Mouse (Mus musculus): ENCODE results near the gene Hira. TPM values are rescaled to one million over a fixed set of nuclear protein-coding genes. Genes with fewer than 3 reads are reported as not detected.
A peak's percentile ranks its signal among the peaks of the same experiment; 100 is the strongest.
"Not testable (repeated sequence)": the region's sequence is repeated elsewhere in the genome, so short reads cannot be mapped to it uniquely, and the experiment has no call there.

Gene Hira
- polyA plus RNA-seq, 2 experiments = 4.9 to 23.2 TPM

DNA sequence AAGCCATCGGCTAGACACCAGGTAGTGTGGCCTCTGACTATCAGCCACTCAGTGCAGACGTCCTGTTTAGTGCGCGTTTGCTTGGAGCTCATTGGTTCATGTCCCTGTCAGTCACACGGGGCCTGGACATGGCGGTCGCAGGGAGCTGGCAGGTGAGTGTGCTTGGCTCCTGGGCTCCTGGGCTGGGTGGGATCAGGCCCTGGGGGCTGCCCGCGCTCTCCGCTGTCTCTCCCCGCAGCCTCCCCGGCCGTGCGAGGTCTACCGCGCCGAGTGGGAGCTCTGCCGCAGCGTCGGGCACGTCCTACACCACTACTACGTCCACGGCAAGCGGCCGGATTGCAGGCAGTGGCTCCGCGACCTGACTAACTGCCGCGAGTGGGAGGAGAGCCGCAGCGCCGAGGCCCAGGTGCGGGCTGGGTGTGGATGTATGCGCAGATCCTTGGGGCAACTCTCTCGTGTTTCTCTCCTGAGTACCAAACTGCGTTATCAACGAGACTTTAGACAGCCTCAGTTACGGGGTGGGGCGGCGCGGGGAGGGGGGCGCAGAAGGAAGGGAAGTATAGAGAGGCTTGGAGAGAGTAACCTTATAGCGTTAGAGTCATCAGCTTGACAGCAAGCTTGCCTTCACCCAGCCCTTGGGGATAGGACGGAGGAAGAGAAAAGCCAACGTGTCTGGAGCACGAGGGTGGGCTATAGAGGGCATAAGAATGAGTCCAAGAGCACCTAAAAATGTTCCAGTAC lies 40.2 kb upstream of the Hira start, which contains the start of the genes 2510002D24Rik and Gm28539:
2510002D24Rik (plus strand) TSS at position 111 of the 741 bp plus-strand sequence.
Gm28539 (plus strand) TSS at position 117 of the 741 bp plus-strand sequence.
- Histone ChIP-seq H3K4me2 (ENCODE audit: low read depth) (peak within 1 kb of the TSS; percentile 84), H3K4me1 (replicated peaks; ENCODE audit: control insufficient read depth in 2 of 2, insufficient read depth in 2 of 2, low read length in 1 of 2) (peaks cover 0 to 6% of the 10 kb centered on the region in 2 experiments), H3K4me3 (ENCODE audit: insufficient read depth in 1 of 2, low read depth in 2 of 2, low read length in 2 of 2) (peak within 1 kb of the TSS; percentile 68), H3K36me3 (replicated peaks; ENCODE audit: control insufficient read depth, insufficient read depth, low read depth) (peaks cover 19% of the 10 kb centered on the region), H3K9ac (replicated peaks) (peak within 1 kb of the TSS; percentile 88), H3K27ac (peak within 1 kb of the TSS; percentile 14; the same call in 1 of the 2 replicates), H3K27me3 (ENCODE audit: control insufficient read depth, insufficient read depth, low read length) (no peaks in the 10 kb centered on the region), H3K9me3 (ENCODE audit: control insufficient read depth, low read length) (no peaks in the 10 kb centered on the region)
- ATAC-seq (ENCODE audit: insufficient read depth) = peak; percentile 98
- no peak for TF ChIP-seq CTCF (IDR thresholded peaks at IDR 0.05; ENCODE audit: low read depth)
- no peak for TF ChIP-seq EP300 (IDR thresholded peaks at IDR 0.05; ENCODE audit: low read depth)
- peak; percentile 88 to 90 (median 90) for DNase-seq (ENCODE audit: low read depth in 3 of 3, low spot score in 3 of 3)
- WGBS (ENCODE audit: insufficient replicate concordance) = under 1% methylated on average over 46 of the region's 46 CpGs

DNA sequence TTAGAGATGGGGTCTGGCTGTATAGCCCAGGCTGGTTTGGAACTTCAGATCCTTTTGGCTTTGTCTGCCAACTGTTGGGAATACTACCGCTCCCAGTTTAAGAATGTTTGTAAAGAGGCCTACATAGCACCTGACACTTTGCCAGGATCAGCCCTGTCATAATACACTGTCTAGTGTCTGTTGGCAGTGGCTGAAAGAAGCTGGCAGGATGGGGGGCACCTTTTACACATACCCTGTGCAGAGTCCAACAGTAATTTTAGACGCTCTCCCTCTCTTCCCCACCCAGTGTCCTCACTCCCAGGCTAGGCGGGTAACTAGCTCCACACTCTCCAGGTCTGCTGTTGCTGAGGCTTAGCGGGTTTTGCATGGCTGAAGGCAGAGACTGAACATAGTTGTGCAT lies 38.5 kb upstream of the Hira start:
- 90% methylated on average over 4 of the region's 4 CpGs for WGBS (ENCODE audit: insufficient replicate concordance)
- H3K4me2 ChIP-seq (ENCODE audit: low read depth) = no peak overlapping the region

DNA sequence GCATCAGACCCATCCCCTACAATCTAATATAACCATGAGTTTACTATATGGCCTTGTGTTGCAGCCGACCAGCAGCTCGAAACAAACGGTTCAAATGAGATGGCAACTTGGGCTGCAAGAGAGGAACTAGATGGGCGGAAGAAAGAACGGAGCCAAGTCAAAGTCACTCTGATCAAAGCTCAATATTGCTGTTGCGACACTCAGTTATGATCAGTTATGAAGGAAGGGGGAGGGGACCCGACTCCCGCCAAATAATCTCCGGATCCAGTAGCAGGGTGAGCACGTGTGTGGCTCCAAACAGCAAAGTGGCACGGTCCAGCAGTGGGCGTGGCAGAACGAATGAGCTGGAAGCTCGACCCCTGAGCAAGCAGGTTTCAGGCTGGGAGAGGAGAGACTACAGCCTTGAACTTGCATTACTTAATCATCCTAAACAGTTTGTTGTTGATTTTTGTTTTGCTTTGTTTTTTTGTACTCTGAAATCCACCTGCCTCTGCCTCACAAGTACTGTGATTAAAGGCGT lies 30.5 kb upstream of the Hira start:
- Histone ChIP-seq H3K4me3 (ENCODE audit: insufficient read depth in 1 of 2, low read depth in 2 of 2, low read length in 2 of 2) (no peak overlapping the region), H3K27ac (no peak overlapping the region), H3K4me2 (ENCODE audit: low read depth) (no peak overlapping the region), H3K9me3 (ENCODE audit: control insufficient read depth, low read length) (no peaks in the 10 kb centered on the region), H3K36me3 (replicated peaks; ENCODE audit: control insufficient read depth, insufficient read depth, low read depth) (no peaks in the 10 kb centered on the region), H3K4me1 (replicated peaks; ENCODE audit: control insufficient read depth in 2 of 2, insufficient read depth in 2 of 2, low read length in 1 of 2) (no peaks in the 10 kb centered on the region), H3K9ac (replicated peaks) (no peak overlapping the region), H3K27me3 (ENCODE audit: control insufficient read depth, insufficient read depth, low read length) (no peaks in the 10 kb centered on the region)
- no peak for ATAC-seq (ENCODE audit: insufficient read depth)
- no peak for DNase-seq (ENCODE audit: low read depth in 3 of 3, low spot score in 3 of 3)
- TF ChIP-seq EP300 (IDR thresholded peaks at IDR 0.05; ENCODE audit: low read depth) (no peak), CTCF (IDR thresholded peaks at IDR 0.05; ENCODE audit: low read depth) (no peak)
- WGBS (ENCODE audit: insufficient replicate concordance) = 71% methylated on average over 15 of the region's 15 CpGs

More for the DNA sequence above, 38.5 kb upstream of the Hira start:
- Histone ChIP-seq H3K9me3 (ENCODE audit: control insufficient read depth, low read length) (no peaks in the 10 kb centered on the region), H3K4me1 (replicated peaks; ENCODE audit: control insufficient read depth in 2 of 2, insufficient read depth in 2 of 2, low read length in 1 of 2) (peaks cover 0 to 6% of the 10 kb centered on the region in 2 experiments), H3K27ac (no peak overlapping the region), H3K36me3 (replicated peaks; ENCODE audit: control insufficient read depth, insufficient read depth, low read depth) (peaks cover 10% of the 10 kb centered on the region; the same call in 1 of the 2 replicates), H3K27me3 (ENCODE audit: control insufficient read depth, insufficient read depth, low read length) (no peaks in the 10 kb centered on the region), H3K9ac (replicated peaks) (no peak overlapping the region), H3K4me3 (ENCODE audit: insufficient read depth in 1 of 2, low read depth in 2 of 2, low read length in 2 of 2) (no peak overlapping the region)
- no peak for TF ChIP-seq CTCF (IDR thresholded peaks at IDR 0.05; ENCODE audit: low read depth)
- no peak for TF ChIP-seq EP300 (IDR thresholded peaks at IDR 0.05; ENCODE audit: low read depth)
- DNase-seq (ENCODE audit: low read depth in 3 of 3, low spot score in 3 of 3) = no peak
- no peak for ATAC-seq (ENCODE audit: insufficient read depth)

DNA sequence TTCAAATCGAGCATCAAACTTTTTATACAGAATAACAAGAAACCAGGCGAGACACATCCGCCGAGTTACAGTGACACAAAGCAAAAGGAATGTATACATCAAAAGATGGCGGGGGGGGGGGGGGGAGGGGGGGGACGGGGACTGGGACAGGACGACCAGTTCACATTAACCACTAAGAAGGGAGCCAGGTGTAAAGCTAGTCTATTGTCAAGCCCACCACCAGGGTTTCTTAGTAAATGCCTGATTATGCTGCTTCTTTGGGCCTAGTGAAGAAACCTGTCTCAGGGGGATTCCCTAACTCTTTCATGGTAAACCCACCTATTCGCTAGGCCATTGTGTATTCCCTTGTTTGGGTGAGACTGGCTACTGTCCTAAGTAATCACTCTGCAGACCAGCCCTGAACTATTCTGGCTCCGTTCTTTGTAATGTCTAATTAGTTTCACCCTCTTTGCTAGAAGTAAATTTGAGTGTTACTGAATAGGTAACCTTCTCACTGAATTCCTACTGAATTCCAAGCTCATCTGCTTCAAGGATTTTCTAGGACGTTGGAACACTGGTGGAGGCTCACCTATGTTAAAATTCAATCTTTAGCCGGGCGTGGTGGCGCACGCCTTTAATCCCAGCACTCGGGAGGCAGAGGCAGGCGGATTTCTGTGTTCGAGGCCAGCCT lies 27.2 kb upstream of the Hira start:
- not testable (repeated sequence) for ATAC-seq (ENCODE audit: insufficient read depth); H3K4me1 ChIP-seq (replicated peaks; ENCODE audit: control insufficient read depth in 2 of 2, insufficient read depth in 2 of 2, low read length in 1 of 2); H3K9me3 ChIP-seq (ENCODE audit: control insufficient read depth, low read length); H3K27me3 ChIP-seq (ENCODE audit: control insufficient read depth, insufficient read depth, low read length); H3K4me3 ChIP-seq (ENCODE audit: insufficient read depth in 1 of 2, low read depth in 2 of 2, low read length in 2 of 2); H3K9ac ChIP-seq (replicated peaks); DNase-seq (ENCODE audit: low read depth in 3 of 3, low spot score in 3 of 3); H3K27ac ChIP-seq; H3K4me2 ChIP-seq (ENCODE audit: low read depth); H3K36me3 ChIP-seq (replicated peaks; ENCODE audit: control insufficient read depth, insufficient read depth, low read depth)
- whole genome bisulfite sequencing (ENCODE audit: insufficient replicate concordance) = 75% methylated on average over 17 of the region's 17 CpGs

DNA sequence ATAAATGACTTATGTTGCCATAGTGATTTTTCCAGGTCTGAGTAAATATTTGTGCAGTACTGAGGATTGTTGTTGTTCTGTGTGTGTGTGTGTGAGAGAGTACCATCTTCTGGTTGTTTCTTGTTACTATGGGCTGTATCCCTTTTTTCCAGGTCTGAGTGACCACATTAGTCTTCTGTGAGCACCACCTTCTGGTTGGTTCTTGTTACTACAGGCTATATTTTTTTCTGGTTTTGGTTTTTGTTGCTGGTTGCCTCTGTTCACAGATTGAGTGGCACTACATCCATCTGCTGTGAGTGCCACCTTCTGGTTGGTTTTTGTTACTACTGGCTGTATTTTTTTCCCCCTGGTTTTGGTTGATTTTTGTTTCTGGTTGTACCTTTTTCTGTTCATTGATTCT lies 18.3 kb upstream of the Hira start:
- no peaks in the 10 kb centered on the region for H3K4me1 ChIP-seq (replicated peaks; ENCODE audit: control insufficient read depth in 2 of 2, insufficient read depth in 2 of 2, low read length in 1 of 2)
- no peak overlapping the region for H3K4me3 ChIP-seq (ENCODE audit: insufficient read depth in 1 of 2, low read depth in 2 of 2, low read length in 2 of 2)
- no peaks in the 10 kb centered on the region for H3K36me3 ChIP-seq (replicated peaks; ENCODE audit: control insufficient read depth, insufficient read depth, low read depth)
- H3K27ac ChIP-seq = no peak overlapping the region
- peak; percentile 14 to 58 (median 23) for DNase-seq (ENCODE audit: low read depth in 3 of 3, low spot score in 3 of 3)
- TF ChIP-seq CTCF (IDR thresholded peaks at IDR 0.05; ENCODE audit: low read depth) (peak; percentile 64; the same call in 1 of the 2 replicates), EP300 (IDR thresholded peaks at IDR 0.05; ENCODE audit: low read depth) (no peak)
- no peak overlapping the region for H3K9ac ChIP-seq (replicated peaks)
- H3K27me3 ChIP-seq (ENCODE audit: control insufficient read depth, insufficient read depth, low read length) = no peaks in the 10 kb centered on the region
- H3K9me3 ChIP-seq (ENCODE audit: control insufficient read depth, low read length) = no peaks in the 10 kb centered on the region
- ATAC-seq (ENCODE audit: insufficient read depth) = no peak
- H3K4me2 ChIP-seq (ENCODE audit: low read depth) = no peak overlapping the region

Data from liver, embryonic 14.5 days (tissue).